Mouse (Mus musculus) activated CD4-positive, CD25-positive, alpha-beta regulatory T cell, adult 4 months (primary cell): ENCODE data around the gene Trnau1ap. TPM values are rescaled to one million over a fixed set of nuclear protein-coding genes. Genes with fewer than 3 reads are reported as not detected.
A peak's percentile ranks its signal among the peaks of the same experiment; 100 is the strongest.
"Not testable (repeated sequence)": the region's sequence is repeated elsewhere in the genome, so short reads cannot be mapped to it uniquely, and the experiment has no call there.

ENCODE experiments used
- ATAC-seq: one replicate; pipeline ENCODE4 v1.8.0; 2017
- polyA plus RNA-seq, 2 experiments: library from polyadenylated mRNA; unstranded; fragments of 100-300 nt; shearing (Covaris generic); gene quantifications; one replicate each; pipeline ENCODE4 v1.2.1; 2017

Trnau1ap gene
- polyA plus RNA-seq, 2 experiments from 2014 or later: 36.0 to 41.5 TPM

DNA sequence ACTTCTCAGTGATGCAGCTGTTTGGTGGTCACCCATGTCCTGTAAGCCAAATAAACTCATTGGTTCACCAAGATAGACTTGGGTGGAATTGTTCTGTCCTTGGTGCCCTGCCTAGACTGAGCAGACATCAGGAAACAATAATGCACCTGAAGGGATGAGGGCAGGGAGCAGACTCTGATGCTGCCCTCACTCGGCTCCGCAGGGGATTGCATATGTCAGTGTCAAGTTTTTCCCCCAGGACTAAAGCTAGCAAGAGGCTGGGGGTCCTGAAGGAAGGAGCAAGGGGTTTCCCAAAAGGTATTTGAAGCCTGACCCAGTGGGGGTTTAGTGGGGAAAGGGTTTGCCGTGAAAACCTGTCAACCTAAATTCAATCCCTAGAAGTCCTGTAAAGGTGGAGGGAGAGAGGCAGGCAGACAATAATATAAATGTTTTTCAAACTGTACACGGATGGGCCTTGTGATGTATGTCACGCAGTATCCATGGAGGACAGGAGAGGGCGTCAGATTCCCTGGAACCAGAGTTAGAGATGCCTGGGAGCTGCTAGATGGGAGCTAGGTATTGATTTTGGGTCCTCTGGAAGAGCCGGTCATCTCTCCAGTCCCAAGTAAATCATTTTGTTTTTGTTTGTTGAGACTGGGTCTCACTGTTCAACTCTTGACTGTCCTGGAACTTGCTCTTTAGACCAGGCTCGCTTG is 33.5 kb downstream of the Trnau1ap start:
- no peak for ATAC-seq

DNA sequence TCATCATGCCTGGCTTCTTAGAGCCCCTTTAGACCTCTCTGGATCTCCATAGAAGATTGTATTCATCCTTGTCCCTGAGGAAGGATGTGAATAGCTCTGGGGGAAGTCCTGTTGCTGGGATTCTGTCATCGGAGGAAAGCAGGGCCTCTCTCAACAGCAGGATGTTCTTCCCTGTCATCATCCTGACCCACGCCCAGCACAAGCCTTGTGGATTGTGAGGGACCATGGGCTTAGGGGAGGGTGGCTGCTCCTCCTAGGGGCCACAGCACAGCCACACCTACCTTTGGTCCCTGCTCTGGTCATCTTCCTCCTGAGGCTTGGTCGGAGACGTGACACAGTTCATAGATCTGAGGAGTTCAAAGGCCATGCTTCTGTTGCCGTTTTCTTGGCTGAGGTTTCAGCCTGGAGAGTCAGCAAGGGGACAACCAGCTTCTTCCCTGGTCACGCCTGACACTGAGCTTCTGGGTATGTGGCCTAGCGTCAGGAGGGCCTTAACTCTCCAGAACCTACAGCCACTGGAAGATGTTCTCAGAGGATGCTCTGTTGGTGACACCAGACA is 35.6 kb downstream of the Trnau1ap start:
- ATAC-seq: no peak

DNA sequence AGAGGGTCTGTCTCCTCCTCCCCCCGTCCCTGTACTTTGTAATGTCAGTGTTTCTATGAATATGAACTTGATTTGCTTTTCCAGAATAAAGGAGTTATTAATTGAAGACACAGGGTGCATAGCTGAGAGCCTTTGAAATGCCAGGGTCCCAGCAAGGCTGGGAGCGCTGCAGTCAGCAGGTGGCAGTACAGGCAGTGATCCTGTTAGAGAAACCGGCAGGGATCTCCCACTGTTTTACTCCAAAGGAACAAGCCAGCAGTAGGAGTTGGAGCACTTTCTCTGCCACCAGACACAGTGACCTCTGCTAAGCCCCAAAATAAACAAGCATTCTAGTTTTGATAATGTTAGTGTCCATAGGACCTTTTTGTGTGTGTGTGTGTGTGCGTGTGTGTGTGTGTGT is 36.4 kb downstream of the Trnau1ap start:
- ATAC-seq: no peak

DNA sequence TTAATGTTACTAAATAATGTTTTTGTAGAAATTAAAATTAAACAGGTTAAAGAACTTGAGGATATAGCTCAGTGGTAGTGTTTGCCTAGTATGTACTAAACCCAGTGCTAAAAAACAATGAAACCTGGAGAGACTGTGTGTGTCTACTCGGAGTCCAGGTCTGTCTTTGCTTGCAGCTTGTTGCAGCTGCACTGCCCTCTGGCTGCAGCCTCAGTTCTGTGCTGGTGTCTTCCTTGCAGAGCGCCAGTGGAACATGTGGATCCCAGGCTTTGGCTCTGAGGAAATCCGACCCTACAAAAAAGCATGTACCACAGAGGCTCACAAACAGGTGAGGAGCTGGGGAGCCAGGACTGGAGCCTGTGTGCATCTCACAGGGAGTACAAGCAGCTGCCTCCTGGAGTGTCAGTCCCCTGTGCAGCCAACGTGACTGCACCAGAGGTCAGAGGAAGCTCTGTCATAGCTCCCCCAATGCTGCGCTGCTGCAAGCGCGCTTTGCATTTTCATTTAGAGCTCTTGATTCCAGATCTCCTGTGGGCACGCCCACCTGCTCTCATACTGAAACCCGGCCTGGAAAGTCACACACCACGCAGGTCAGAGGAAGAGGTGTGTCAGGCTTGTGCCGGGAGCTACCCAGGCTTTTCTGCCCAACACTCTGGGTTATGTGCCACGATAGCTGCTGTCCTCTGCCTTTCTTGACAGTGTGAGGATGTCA is 37.6 kb downstream of the Trnau1ap start:
- ATAC-seq: no peak

DNA sequence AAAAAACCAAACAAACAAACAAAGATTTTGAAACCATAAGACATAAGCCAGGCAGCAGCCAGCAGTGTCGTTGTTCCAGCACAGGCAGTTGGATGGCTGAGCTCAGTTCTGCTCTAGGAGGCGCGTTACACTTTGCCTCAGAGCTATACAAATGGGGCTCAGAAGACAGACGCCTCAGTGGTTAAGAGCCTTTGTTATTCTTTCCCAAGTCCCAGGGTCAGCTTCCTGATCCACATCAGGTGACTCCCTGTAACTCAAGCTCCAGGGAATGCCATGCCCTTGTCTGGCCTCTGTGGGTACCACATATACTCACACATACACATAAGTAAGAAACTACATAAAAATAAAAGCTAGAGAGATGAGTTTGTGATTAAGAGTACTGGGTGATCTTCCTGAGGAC is 38.3 kb downstream of the Trnau1ap start:
- ATAC-seq: no peak

DNA sequence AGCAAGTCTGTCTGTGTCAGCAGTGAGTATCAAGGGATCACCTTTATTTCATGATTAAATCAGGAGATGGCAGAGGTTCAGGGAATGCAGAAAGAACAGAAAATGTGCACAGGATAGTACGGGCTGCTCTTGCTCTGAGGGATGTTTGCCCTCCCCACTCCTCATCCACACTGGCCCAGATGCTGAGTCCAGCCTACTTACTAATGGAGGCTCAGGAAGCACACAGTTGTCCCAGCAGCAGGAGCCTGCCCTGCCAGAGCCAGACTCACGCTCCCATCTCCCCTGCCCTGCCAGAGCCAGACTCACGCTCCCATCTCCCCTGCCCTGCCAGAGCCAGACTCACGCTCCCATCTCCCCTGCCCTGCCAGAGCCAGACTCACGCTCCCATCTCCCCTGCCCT is 40.5 kb downstream of the Trnau1ap start:
- ATAC-seq: not testable (repeated sequence)

DNA sequence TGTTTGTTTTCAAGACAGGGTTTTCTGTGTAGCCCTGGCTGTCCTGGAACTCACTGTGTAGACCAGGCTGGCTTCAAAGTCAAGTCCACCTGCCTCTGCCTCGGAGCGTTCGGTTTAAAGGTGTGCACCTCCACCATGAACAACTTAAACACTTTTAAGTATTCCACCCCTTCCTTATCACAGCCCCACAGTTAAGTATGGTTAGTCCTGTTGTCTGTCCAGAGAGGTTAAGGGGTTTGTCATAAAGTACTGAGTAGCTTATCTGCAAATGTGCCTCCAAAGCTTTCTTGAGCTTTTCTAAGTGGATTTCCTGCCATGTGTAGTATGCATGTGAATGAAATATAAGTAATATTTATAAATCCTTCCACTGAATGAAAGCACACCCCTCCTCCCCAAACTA is 53.4 kb downstream of the Trnau1ap start:
- no peak for ATAC-seq

DNA sequence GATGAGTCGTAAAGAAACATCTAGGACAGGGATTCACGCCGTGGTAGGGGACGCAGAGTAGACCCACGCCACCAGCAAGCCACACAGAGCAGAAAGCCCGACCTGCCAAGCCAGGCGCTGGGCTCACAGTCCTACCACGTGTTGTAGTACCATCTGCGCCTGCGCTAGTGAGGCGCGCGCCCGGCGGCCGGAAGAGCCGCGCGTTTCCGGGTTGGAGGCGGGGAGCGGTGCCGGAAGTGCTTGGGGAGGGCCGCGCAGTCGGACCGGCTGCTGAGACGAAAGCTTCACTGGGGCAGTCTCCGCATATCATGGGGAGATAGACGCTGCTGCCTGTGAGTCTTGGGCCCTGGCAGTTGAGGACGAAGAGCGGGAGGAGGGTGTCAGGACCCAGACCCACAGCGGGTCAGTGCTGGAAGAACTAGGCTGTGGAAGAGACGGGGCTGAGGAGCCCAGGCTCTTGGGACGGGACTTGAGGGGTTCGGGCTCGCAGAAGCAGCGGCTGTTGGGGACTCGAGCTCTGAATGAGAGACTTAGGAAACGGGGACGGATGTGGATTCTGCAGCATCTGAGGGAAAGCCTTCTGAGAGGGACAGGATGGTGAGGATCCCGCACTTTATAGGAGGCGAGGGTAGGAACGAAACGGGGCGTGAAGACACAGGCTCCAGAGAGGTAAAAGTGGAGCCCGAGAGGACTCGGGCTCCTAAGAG is 55.0 kb downstream of the Trnau1ap start, which contains the start of gene Taf12:
Gene Taf12 (plus strand): TSS at position 220 of the 707 bp plus-strand sequence.
- ATAC-seq: peak; percentile 64

DNA sequence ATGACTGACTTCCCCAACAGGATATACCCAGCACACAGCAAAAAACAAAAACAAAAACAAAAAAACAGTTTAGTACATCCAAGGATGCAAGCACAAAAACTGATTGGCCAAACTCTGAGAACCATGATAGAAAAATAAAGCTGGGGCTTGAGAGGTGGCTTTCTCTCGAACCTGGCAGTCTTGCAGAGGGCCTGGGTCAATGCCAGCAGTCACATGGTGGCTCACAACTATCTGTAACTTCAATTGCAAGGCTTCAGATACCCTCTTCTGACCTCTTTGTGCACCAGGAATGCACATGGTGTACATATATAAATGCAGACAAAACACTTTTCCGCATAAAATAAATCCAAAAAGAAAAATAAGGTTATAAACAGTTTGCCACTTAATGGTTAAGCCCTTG is 56.2 kb downstream of the Trnau1ap start:
- no peak for ATAC-seq

DNA sequence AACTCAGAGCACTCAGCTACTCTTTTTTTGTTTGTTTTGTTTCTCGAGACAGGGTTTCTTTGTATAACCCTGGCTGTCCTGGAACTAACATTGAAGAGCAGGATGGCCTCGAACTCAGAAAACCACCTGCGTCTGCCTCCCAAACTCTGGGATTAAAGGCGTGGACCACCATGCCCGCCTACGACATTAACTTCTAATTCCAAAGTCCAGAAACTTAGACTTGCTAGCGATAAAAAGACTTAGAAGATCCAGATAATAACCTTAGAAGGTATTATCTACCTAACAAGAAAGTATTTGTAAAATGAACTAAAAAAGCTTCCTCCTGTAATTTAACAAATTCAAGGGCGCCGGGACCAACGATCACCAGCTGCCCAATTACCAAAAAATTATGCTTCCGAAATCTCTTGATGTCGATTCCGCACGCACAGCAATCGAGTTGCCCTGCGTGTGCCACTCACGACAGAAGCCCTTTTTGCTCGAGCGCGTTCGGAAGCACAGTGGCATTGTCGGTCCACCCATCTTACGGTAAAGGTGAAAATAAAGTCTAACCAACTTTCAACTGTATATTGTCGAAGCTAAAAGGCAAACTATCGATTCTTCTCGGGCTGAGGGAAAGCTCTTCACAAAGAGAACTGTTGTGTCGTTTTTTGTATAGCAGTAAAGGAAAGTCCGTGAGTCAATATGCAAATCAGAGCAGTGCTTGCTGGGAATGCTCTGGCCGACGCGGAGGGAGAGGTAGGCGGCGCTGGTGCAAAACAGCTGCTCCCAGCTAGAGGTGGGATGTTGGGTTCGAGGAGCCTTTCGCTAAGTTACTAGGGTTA is 59.4 kb downstream of the Trnau1ap start:
- peak; percentile 67 for ATAC-seq

DNA sequence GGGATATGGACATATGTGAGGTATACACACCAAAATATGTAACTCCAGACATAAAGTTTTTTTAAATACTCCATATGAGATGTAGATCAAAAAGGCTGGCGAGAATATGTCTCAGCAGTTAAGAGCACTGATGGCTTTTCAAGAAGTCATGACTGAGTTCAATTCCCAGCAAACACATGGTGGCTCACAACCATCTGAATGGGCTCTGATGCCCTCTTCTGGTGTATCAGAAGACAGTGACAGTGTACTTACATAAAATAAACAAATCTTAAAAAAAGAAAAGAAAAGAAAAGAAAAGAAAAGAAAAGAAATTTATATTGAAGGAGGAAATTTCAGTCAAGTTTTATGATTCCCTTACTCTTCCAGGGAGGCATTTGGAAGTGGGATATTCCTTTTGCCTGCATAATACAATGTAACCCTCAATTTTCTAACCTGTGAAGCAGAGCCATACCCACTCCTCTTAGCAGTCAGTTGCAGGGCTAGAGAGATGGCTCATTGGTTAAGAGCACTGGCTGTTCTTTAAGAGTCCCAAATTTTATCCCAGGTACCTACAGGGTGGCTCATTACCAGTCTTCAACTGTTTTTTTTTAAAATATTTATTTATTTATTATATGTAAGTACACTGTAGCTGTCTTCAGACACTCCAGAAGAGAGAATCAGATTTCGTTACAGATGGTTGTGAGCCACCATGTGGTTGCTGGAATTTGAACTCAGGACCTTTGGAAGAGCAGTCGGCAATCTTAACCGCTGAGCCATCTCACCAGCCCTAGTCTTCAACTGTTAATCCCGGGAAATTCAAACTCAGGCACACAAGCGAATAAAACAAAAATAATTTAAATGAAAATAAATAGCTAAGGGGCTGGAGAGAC is 60.2 kb downstream of the Trnau1ap start:
- ATAC-seq: no peak

DNA sequence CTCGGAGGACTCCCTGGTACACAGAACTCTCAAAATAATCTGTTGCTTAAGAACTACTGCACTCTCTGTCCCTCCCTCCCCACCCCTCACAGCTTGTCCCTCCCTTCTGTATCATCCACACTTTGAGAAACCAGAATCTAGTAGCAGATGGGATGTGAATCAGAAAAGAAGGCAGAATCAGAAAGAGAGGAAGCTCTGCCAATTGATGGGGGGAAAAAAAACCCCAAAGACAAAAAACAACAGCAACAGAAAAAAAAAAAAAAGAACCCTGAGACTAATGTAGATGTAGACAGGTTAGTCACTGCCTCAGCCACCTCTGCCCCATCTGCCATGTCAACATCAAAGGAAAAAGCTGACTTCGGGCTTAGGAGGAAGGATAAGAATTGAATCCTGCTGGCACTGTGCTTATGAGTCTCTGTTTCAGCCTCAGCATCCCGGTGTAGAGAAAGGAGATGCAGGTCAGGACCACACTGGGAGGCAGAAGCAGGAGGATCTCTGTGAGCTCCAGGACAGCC is 62.4 kb downstream of the Trnau1ap start:
- no peak for ATAC-seq

DNA sequence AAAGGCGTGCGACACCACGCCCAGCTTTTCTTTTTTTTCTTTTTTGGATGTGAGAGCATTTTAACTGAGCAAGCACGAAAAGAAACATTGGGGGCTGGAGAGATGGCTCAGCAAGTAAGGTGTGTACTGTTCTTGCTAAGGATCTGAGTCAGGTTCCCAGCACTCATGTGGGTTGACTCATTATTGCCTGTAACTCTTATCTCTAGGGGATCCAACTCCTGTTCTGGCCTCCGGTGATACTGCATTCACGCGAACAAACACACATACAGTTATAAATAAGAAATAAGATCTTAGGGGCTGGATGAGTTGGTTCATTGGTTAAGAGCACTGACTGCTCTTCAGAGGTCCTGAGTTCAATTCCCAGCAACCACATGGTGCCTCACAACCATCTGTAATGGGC is 66.0 kb downstream of the Trnau1ap start:
- ATAC-seq: no peak

DNA sequence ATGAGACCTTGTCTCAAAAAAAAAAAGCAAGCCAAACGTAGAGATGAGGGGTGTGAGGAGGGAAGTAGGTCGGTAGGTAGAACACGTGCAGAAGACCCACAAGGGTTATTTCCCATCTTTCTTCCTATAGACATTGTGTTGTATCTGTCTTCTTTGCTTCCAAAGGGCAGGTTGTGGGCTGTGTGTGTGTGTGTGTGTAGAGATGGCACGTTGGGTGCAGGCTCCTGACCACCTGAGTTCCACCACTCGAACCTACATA is 67.1 kb downstream of the Trnau1ap start:
- ATAC-seq: no peak

Other genes with a start within 250 kb of the Trnau1ap start
- not detected for gene Oprd1, start 185.1 kb downstream of the Trnau1ap start, polyA plus RNA-seq
- 100 to 1,000 TPM in 1 of 2 experiments, 10 to 100 TPM in 1; 91.1 to 128 TPM for gene Ythdf2, start 117.2 kb downstream of the Trnau1ap start, polyA plus RNA-seq
- gene Gmeb1, start 67.9 kb downstream of the Trnau1ap start, polyA plus RNA-seq: 10 to 100 TPM; 13.8 to 13.9 TPM
- 10 to 100 TPM; 74.6 to 89.5 TPM for gene Taf12, start 55.2 kb downstream of the Trnau1ap start, polyA plus RNA-seq
- gene Rab42, start 26.2 kb downstream of the Trnau1ap start, polyA plus RNA-seq: not detected
- gene Rcc1, start 24.1 kb upstream of the Trnau1ap start, polyA plus RNA-seq: 10 to 100 TPM in 1 of 2 experiments, 1 to 10 TPM in 1; 9.5 to 25.2 TPM
- gene Phactr4, start 93.0 kb upstream of the Trnau1ap start, polyA plus RNA-seq: 1 to 10 TPM; 3.8 to 4.7 TPM
- 10 to 100 TPM; 27.4 to 30.8 TPM for gene Med18, start 134.4 kb upstream of the Trnau1ap start, polyA plus RNA-seq
- 1 to 10 TPM; 1.7 to 5.4 TPM for gene Sesn2, start 181.0 kb upstream of the Trnau1ap start, polyA plus RNA-seq
- gene Atpif1, start 204.1 kb upstream of the Trnau1ap start, polyA plus RNA-seq: 100 to 1,000 TPM; 222 to 226 TPM
- gene Dnajc8, start 206.0 kb upstream of the Trnau1ap start, polyA plus RNA-seq: 100 to 1,000 TPM; 293 to 317 TPM
- gene Ptafr, start 234.5 kb upstream of the Trnau1ap start, polyA plus RNA-seq: under 1 TPM; 0.62 to 0.90 TPM